Mouse (Mus musculus): ENCODE measurements around the gene Cd180. TPM values are rescaled to one million over a fixed set of nuclear protein-coding genes. Genes with fewer than 3 reads are reported as not detected.

Gene Cd180
- polyA plus RNA-seq, 1 experiment from 2014 or later, result 0.66 TPM

GRCm38 (mm10) chr13:102658223-102658839, 35.0 kb upstream of the Cd180 start:
- ATAC-seq (no peak), DNase-seq (ENCODE audit: low spot score) (no peak)
- Histone ChIP-seq H3K9ac (ENCODE audit: low read length) (no peak overlapping the region), H3K4me1 (ENCODE audit: control insufficient read depth, insufficient read depth, low read length) (no peaks in the 10 kb centered on the region), H3K4me2 (ENCODE audit: low read length) (no peak overlapping the region), H3K4me3 (ENCODE audit: low read depth, low read length) (no peak overlapping the region), H3K36me3 (ENCODE audit: control insufficient read depth, insufficient read depth, low read length) (no peaks in the 10 kb centered on the region), H3K9me3 (replicated peaks; ENCODE audit: control insufficient read depth, low read length) (no peaks in the 10 kb centered on the region), H3K27me3 (replicated peaks; ENCODE audit: control insufficient read depth, insufficient read depth, low read length) (no peaks in the 10 kb centered on the region), H3K27ac (ENCODE audit: low read depth, low read length) (no peak overlapping the region)
- WGBS, result 82% methylated on average over 6 of the region's 6 CpGs

- 73% methylated on average over 6 of the region's 6 CpGs for WGBS
Observed at GRCm38 (mm10) chr13:102664041-102664440, 29.3 kb upstream of the Cd180 start.

GRCm38 (mm10) chr13:102664843-102665587, 28.3 kb upstream of the Cd180 start:
- H3K27me3 ChIP-seq (replicated peaks; ENCODE audit: control insufficient read depth, insufficient read depth, low read length), result no peaks in the 10 kb centered on the region
- H3K27ac ChIP-seq (ENCODE audit: low read depth, low read length), result no peak overlapping the region
- H3K4me1 ChIP-seq (ENCODE audit: control insufficient read depth, insufficient read depth, low read length), result no peaks in the 10 kb centered on the region
- 55% methylated on average over 12 of the region's 12 CpGs for WGBS
- no peak overlapping the region for H3K9ac ChIP-seq (ENCODE audit: low read length)
- H3K4me2 ChIP-seq (ENCODE audit: low read length), result peak overlapping the region; percentile 32
- DNase-seq (ENCODE audit: low spot score) (peak; percentile 57), ATAC-seq (peak; percentile 55; the same call in 1 of the 2 replicates)
- no peaks in the 10 kb centered on the region for H3K9me3 ChIP-seq (replicated peaks; ENCODE audit: control insufficient read depth, low read length)
- H3K4me3 ChIP-seq (ENCODE audit: low read depth, low read length), result no peak overlapping the region
- no peaks in the 10 kb centered on the region for H3K36me3 ChIP-seq (ENCODE audit: control insufficient read depth, insufficient read depth, low read length)

More at GRCm38 (mm10) chr13:102664041-102664440, 29.3 kb upstream of the Cd180 start:
- H3K9ac ChIP-seq (ENCODE audit: low read length), result no peak overlapping the region
- no peak overlapping the region for H3K27ac ChIP-seq (ENCODE audit: low read depth, low read length)
- H3K4me1 ChIP-seq (ENCODE audit: control insufficient read depth, insufficient read depth, low read length), result no peaks in the 10 kb centered on the region
- H3K36me3 ChIP-seq (ENCODE audit: control insufficient read depth, insufficient read depth, low read length), result no peaks in the 10 kb centered on the region
- no peak overlapping the region for H3K4me3 ChIP-seq (ENCODE audit: low read depth, low read length)
- H3K27me3 ChIP-seq (replicated peaks; ENCODE audit: control insufficient read depth, insufficient read depth, low read length), result no peaks in the 10 kb centered on the region
- no peak overlapping the region for H3K4me2 ChIP-seq (ENCODE audit: low read length)
- DNase-seq (ENCODE audit: low spot score) (no peak), ATAC-seq (no peak)
- H3K9me3 ChIP-seq (replicated peaks; ENCODE audit: control insufficient read depth, low read length), result no peaks in the 10 kb centered on the region

- WGBS, result 61% methylated on average over 18 of the region's 18 CpGs
- Histone ChIP-seq H3K4me1 (ENCODE audit: control insufficient read depth, insufficient read depth, low read length) (no peaks in the 10 kb centered on the region), H3K27me3 (replicated peaks; ENCODE audit: control insufficient read depth, insufficient read depth, low read length) (no peaks in the 10 kb centered on the region), H3K4me3 (ENCODE audit: low read depth, low read length) (no peak overlapping the region), H3K4me2 (ENCODE audit: low read length) (peak overlapping the region; percentile 32), H3K27ac (ENCODE audit: low read depth, low read length) (no peak overlapping the region), H3K9ac (ENCODE audit: low read length) (no peak overlapping the region), H3K9me3 (replicated peaks; ENCODE audit: control insufficient read depth, low read length) (no peaks in the 10 kb centered on the region), H3K36me3 (ENCODE audit: control insufficient read depth, insufficient read depth, low read length) (no peaks in the 10 kb centered on the region)
- DNase-seq (ENCODE audit: low spot score) (no peak), ATAC-seq (no peak)
Observed at GRCm38 (mm10) chr13:102665588-102666232, 27.6 kb upstream of the Cd180 start.

- WGBS, result 90% methylated on average over 12 of the region's 12 CpGs
- H3K9me3 ChIP-seq (replicated peaks; ENCODE audit: control insufficient read depth, low read length), result no peaks in the 10 kb centered on the region
- no peaks in the 10 kb centered on the region for H3K36me3 ChIP-seq (ENCODE audit: control insufficient read depth, insufficient read depth, low read length)
- ATAC-seq, result no peak
- H3K27me3 ChIP-seq (replicated peaks; ENCODE audit: control insufficient read depth, insufficient read depth, low read length), result no peaks in the 10 kb centered on the region
- DNase-seq (ENCODE audit: low spot score), result no peak
- no peak overlapping the region for H3K4me2 ChIP-seq (ENCODE audit: low read length)
- no peak overlapping the region for H3K27ac ChIP-seq (ENCODE audit: low read depth, low read length)
- H3K4me3 ChIP-seq (ENCODE audit: low read depth, low read length), result no peak overlapping the region
- H3K4me1 ChIP-seq (ENCODE audit: control insufficient read depth, insufficient read depth, low read length), result no peaks in the 10 kb centered on the region
- no peak overlapping the region for H3K9ac ChIP-seq (ENCODE audit: low read length)
Observed at GRCm38 (mm10) chr13:102666233-102666614, 27.1 kb upstream of the Cd180 start.

GRCm38 (mm10) chr13:102666731-102667130, 26.6 kb upstream of the Cd180 start:
- H3K27me3 ChIP-seq (replicated peaks; ENCODE audit: control insufficient read depth, insufficient read depth, low read length), result no peaks in the 10 kb centered on the region
- H3K9me3 ChIP-seq (replicated peaks; ENCODE audit: control insufficient read depth, low read length), result no peaks in the 10 kb centered on the region
- H3K9ac ChIP-seq (ENCODE audit: low read length), result no peak overlapping the region
- ATAC-seq (no peak), DNase-seq (ENCODE audit: low spot score) (no peak)
- H3K36me3 ChIP-seq (ENCODE audit: control insufficient read depth, insufficient read depth, low read length), result no peaks in the 10 kb centered on the region
- H3K4me2 ChIP-seq (ENCODE audit: low read length), result no peak overlapping the region
- H3K27ac ChIP-seq (ENCODE audit: low read depth, low read length), result no peak overlapping the region
- no peaks in the 10 kb centered on the region for H3K4me1 ChIP-seq (ENCODE audit: control insufficient read depth, insufficient read depth, low read length)
- no peak overlapping the region for H3K4me3 ChIP-seq (ENCODE audit: low read depth, low read length)
- 86% methylated on average over 4 of the region's 4 CpGs for WGBS

GRCm38 (mm10) chr13:102667401-102667800, 26.0 kb upstream of the Cd180 start:
- Histone ChIP-seq H3K4me3 (ENCODE audit: low read depth, low read length) (no peak overlapping the region), H3K36me3 (ENCODE audit: control insufficient read depth, insufficient read depth, low read length) (no peaks in the 10 kb centered on the region), H3K27me3 (replicated peaks; ENCODE audit: control insufficient read depth, insufficient read depth, low read length) (no peaks in the 10 kb centered on the region), H3K4me2 (ENCODE audit: low read length) (no peak overlapping the region), H3K9ac (ENCODE audit: low read length) (no peak overlapping the region), H3K4me1 (ENCODE audit: control insufficient read depth, insufficient read depth, low read length) (no peaks in the 10 kb centered on the region), H3K27ac (ENCODE audit: low read depth, low read length) (no peak overlapping the region), H3K9me3 (replicated peaks; ENCODE audit: control insufficient read depth, low read length) (no peaks in the 10 kb centered on the region)
- DNase-seq (ENCODE audit: low spot score), result no peak
- 83% methylated on average over 4 of the region's 4 CpGs for WGBS
- ATAC-seq, result no peak

- Histone ChIP-seq H3K9ac (ENCODE audit: low read length) (no peak overlapping the region), H3K9me3 (replicated peaks; ENCODE audit: control insufficient read depth, low read length) (no peaks in the 10 kb centered on the region), H3K36me3 (ENCODE audit: control insufficient read depth, insufficient read depth, low read length) (no peaks in the 10 kb centered on the region), H3K4me1 (ENCODE audit: control insufficient read depth, insufficient read depth, low read length) (no peaks in the 10 kb centered on the region), H3K27me3 (replicated peaks; ENCODE audit: control insufficient read depth, insufficient read depth, low read length) (no peaks in the 10 kb centered on the region), H3K4me3 (ENCODE audit: low read depth, low read length) (no peak overlapping the region), H3K4me2 (ENCODE audit: low read length) (no peak overlapping the region), H3K27ac (ENCODE audit: low read depth, low read length) (no peak overlapping the region)
- WGBS, result 83% methylated on average over 9 of the region's 9 CpGs
- DNase-seq (ENCODE audit: low spot score) (no peak), ATAC-seq (no peak)
Observed at GRCm38 (mm10) chr13:102667842-102668241, 25.5 kb upstream of the Cd180 start.

- no peaks in the 10 kb centered on the region for H3K9me3 ChIP-seq (replicated peaks; ENCODE audit: control insufficient read depth, low read length)
- no peak overlapping the region for H3K9ac ChIP-seq (ENCODE audit: low read length)
- H3K27me3 ChIP-seq (replicated peaks; ENCODE audit: control insufficient read depth, insufficient read depth, low read length), result no peaks in the 10 kb centered on the region
- H3K27ac ChIP-seq (ENCODE audit: low read depth, low read length), result no peak overlapping the region
- DNase-seq (ENCODE audit: low spot score) (no peak), ATAC-seq (no peak)
- WGBS, result 88% methylated on average over 6 of the region's 6 CpGs
- no peaks in the 10 kb centered on the region for H3K36me3 ChIP-seq (ENCODE audit: control insufficient read depth, insufficient read depth, low read length)
- no peak overlapping the region for H3K4me3 ChIP-seq (ENCODE audit: low read depth, low read length)
- no peaks in the 10 kb centered on the region for H3K4me1 ChIP-seq (ENCODE audit: control insufficient read depth, insufficient read depth, low read length)
- no peak overlapping the region for H3K4me2 ChIP-seq (ENCODE audit: low read length)
Observed at GRCm38 (mm10) chr13:102668933-102669332, 24.4 kb upstream of the Cd180 start.
